9 mouse cellular contexts compared by ENCODE assay signal in the genomic region with DNA sequence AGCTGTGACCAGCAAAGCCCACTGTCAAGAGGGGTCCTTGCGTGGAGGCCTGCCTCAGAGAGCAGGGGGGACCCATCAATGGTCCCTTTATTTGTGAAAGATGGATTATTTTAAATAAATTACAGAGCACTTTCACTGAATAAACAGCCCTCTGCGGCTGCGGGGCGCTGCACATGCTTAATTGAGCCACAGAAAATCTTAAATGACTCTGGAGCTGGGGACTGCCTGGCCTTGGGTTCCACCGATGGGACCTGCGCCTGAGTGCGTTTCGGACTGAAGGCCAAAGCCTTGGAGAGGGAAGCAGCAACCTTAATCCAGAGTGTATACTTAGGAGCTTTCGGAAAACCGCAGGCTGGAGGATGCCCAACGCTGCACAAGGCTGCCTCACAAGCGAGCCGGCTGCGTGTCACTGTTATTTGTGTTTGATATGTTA.
A peak's percentile ranks its signal among the peaks of the same experiment; 100 is the strongest.
DNase-seq lines count a peak whose midpoint lies in the region; ATAC-seq lines count a peak whose summit lies in the region.
"Had no signal": no experiment of that assay in that cellular context is flagged by ENCODE, and none has a peak within 500 bp of the region (broad histone marks: within the 10 kb centered on the region; RNA-seq: fewer than 3 reads in every experiment).

No protein-coding gene starts in this region.

- peak; percentile 79 for ATAC-seq in forebrain, embryonic 15.5 days (replicated peaks)

- H3K9ac ChIP-seq in forebrain, embryonic 15.5 days (replicated peaks) = 0 out of 2 replicates have a peak overlapping the region, but pooled peaks have one; percentile 27
- H3K9ac ChIP-seq: hindbrain, embryonic 15.5 days had no signal

- no peaks in the 10 kb centered on the region for H3K36me3 ChIP-seq in forebrain, embryonic 15.5 days
- H3K36me3 ChIP-seq: hindbrain, embryonic 15.5 days had no signal

- intact Hi-C loops in left cerebral cortex, postnatal 10 days (cut with DNase I) = no loop called here
- intact Hi-C loops in left cerebral cortex, postnatal 4 days (cut with DNase I) = no loop called here
- intact Hi-C loops in heart, postnatal 25 days (cut with DNase I) = no loop called here

- H3K27ac ChIP-seq in forebrain, embryonic 15.5 days (replicated peaks) = peak overlapping the region; percentile 45; the same call in 1 of the 2 replicates
- H3K27ac ChIP-seq: hindbrain, embryonic 15.5 days had no signal

- H3K9me3 ChIP-seq in forebrain, embryonic 15.5 days = no peaks in the 10 kb centered on the region
- H3K9me3 ChIP-seq: hindbrain, embryonic 15.5 days had no signal

- 28% methylated on average over 14 of the region's 14 CpGs for WGBS in forebrain, embryonic 15.5 days

- peak overlapping the region; percentile 17 for H3K4me3 ChIP-seq in forebrain, embryonic 15.5 days
- H3K4me3 ChIP-seq: hindbrain, embryonic 15.5 days had no signal

- peak; percentile 13 to 20 for DNase-seq in left cerebral cortex, postnatal 10 days (ENCODE audit: extremely low spot score in 1 of 2, low spot score in 2 of 2)
- DNase-seq in left cerebral cortex, postnatal 4 days = no peak
- DNase-seq in layer of hippocampus, postnatal 25 days (ENCODE audit: extremely low spot score in 1 of 2, low spot score in 1 of 2) = peak; percentile 17 to 29
- DNase-seq in retina, postnatal 1 day = peak; percentile 13
- no peak for DNase-seq in spleen, postnatal 36 days (ENCODE audit: low spot score in 2 of 2)
- DNase-seq in heart, postnatal 25 days (ENCODE audit: low spot score) = no peak
- DNase-seq: cerebellum, adult 11-12 months had no signal

- H3K4me1 ChIP-seq in forebrain, embryonic 15.5 days = peaks cover 16% of the 10 kb centered on the region
- H3K4me1 ChIP-seq: hindbrain, embryonic 15.5 days had no signal

- H3K4me2 ChIP-seq in forebrain, embryonic 15.5 days (replicated peaks) = peak overlapping the region; percentile 34
- H3K4me2 ChIP-seq: hindbrain, embryonic 15.5 days had no signal

- H3K27me3 ChIP-seq in forebrain, embryonic 15.5 days = no peaks in the 10 kb centered on the region
- H3K27me3 ChIP-seq: hindbrain, embryonic 15.5 days had no signal

Comparison
In these comparisons a context has a peak if more than half of its experiments do, and no peak if none do; other contexts are left out.
1. DNase-seq: peak in left cerebral cortex, postnatal 10 days (2 of 2), layer of hippocampus, postnatal 25 days (2 of 2) and retina, postnatal 1 day (single experiment); none in left cerebral cortex, postnatal 4 days (single experiment), spleen, postnatal 36 days (0 of 2) and heart, postnatal 25 days (single experiment).